Mouse (Mus musculus) brain, embryonic 14.5 days (tissue): ENCODE data around the gene Tbc1d5. TPM values are rescaled to one million over a fixed set of nuclear protein-coding genes. Genes with fewer than 3 reads are reported as not detected.

Source experiments
- DNase-seq: peaks from one replicate; pipeline ENCODE4 v3.0.0-alpha.2; 2011; ENCODE audit warnings: low read depth
- CTCF ChIP-seq: fragments of 200-500 bp; IDR thresholded peaks from 2 replicates; pipeline ENCODE4 v1.5.1; 2012; ENCODE audit warnings: inconsistent platforms, mild to moderate bottlenecking, moderate library complexity, borderline replicate concordance; ENCODE audit not compliant: insufficient read depth, insufficient read length; ENCODE audit errors: extremely low read depth
- POLR2A ChIP-seq: fragments of 200-500 bp; IDR thresholded peaks from 2 replicates; pipeline ENCODE4 v1.6.1; 2012; ENCODE audit warnings: mild to moderate bottlenecking, inconsistent platforms, borderline replicate concordance; ENCODE audit not compliant: poor library complexity, insufficient read depth, insufficient read length, severe bottlenecking; ENCODE audit errors: extremely low read depth
- polyA plus RNA-seq: library from polyadenylated mRNA; depleted of rRNA; stranded (reverse); fragments of >200 nt; gene quantifications from 2 replicates; pipeline ENCODE4 v1.2.3, GENCODE M21; 2012

Gene Tbc1d5
- polyA plus RNA-seq, 1 experiment, result 11.0 TPM

GRCm38 (mm10) chr17:50908568-50909335 lies 270.4 kb downstream of the Tbc1d5 start:
- DNase-seq, result peak; percentile 53
- TF ChIP-seq CTCF (no peak), POLR2A (no peak)

- no peak for TF ChIP-seq CTCF
- peak; percentile 48 for DNase-seq
Observed at GRCm38 (mm10) chr17:50908160-50908559, 271.0 kb downstream of the Tbc1d5 start.

- peak; percentile 26 for DNase-seq
- TF ChIP-seq POLR2A (no peak), CTCF (no peak)
Observed at GRCm38 (mm10) chr17:50906630-50907029, 272.5 kb downstream of the Tbc1d5 start.

- no peak for DNase-seq
- TF ChIP-seq CTCF (no peak), POLR2A (no peak)
Observed at GRCm38 (mm10) chr17:50904463-50904862, 274.7 kb downstream of the Tbc1d5 start.

- peak; percentile 3 for DNase-seq
- no peak for TF ChIP-seq CTCF
- TF ChIP-seq POLR2A, result no peak
Observed at GRCm38 (mm10) chr17:50897867-50898266, 281.3 kb downstream of the Tbc1d5 start.

- no peak for TF ChIP-seq POLR2A
- TF ChIP-seq CTCF, result no peak
- DNase-seq, result no peak
Observed at GRCm38 (mm10) chr17:50889475-50889874, 289.7 kb downstream of the Tbc1d5 start.

GRCm38 (mm10) chr17:50879910-50880309 lies 299.2 kb downstream of the Tbc1d5 start:
- no peak for TF ChIP-seq CTCF
- TF ChIP-seq POLR2A, result no peak

GRCm38 (mm10) chr17:50876451-50876850 lies 302.7 kb downstream of the Tbc1d5 start:
- no peak for TF ChIP-seq POLR2A
- TF ChIP-seq CTCF, result no peak
- no peak for DNase-seq

More at GRCm38 (mm10) chr17:50879910-50880309, 299.2 kb downstream of the Tbc1d5 start:
- no peak for DNase-seq

GRCm38 (mm10) chr17:50874067-50874466 lies 305.1 kb downstream of the Tbc1d5 start:
- DNase-seq, result peak; percentile 71
- TF ChIP-seq CTCF, result peak; percentile 34; the same call in 1 of the 2 replicates
- TF ChIP-seq POLR2A, result no peak

- TF ChIP-seq POLR2A, result no peak
- TF ChIP-seq CTCF, result no peak
- DNase-seq, result no peak
Observed at GRCm38 (mm10) chr17:50872600-50872999, 306.6 kb downstream of the Tbc1d5 start.

GRCm38 (mm10) chr17:50867297-50867696 lies 311.9 kb downstream of the Tbc1d5 start:
- DNase-seq, result no peak
- no peak for TF ChIP-seq POLR2A
- TF ChIP-seq CTCF, result no peak

GRCm38 (mm10) chr17:50864781-50865180 lies 314.4 kb downstream of the Tbc1d5 start:
- DNase-seq, result no peak
- TF ChIP-seq POLR2A, result no peak
- TF ChIP-seq CTCF, result no peak

GRCm38 (mm10) chr17:50853220-50853619 lies 325.9 kb downstream of the Tbc1d5 start:
- DNase-seq, result no peak
- TF ChIP-seq CTCF (no peak), POLR2A (no peak)

- DNase-seq, result peak; percentile 61
- TF ChIP-seq CTCF (no peak), POLR2A (no peak)
Observed at GRCm38 (mm10) chr17:50851382-50851781, 327.8 kb downstream of the Tbc1d5 start.
